Mouse (Mus musculus) heart, postnatal 4 days (tissue): Measurements from ENCODE around the gene Iqcd. TPM values are rescaled to one million over a fixed set of nuclear protein-coding genes. Genes with fewer than 3 reads are reported as not detected.
A peak's percentile ranks its signal among the peaks of the same experiment; 100 is the strongest.

ENCODE experiments used
- DNase-seq: peaks from one replicate; pipeline ENCODE4 v3.0.0; 2021
- total RNA-seq, 2 experiments: library from RNA; stranded (reverse); gene quantifications; 2 replicates each; pipeline ENCODE4 v1.2.3; 2021

The Iqcd gene
- total RNA-seq, 2 experiments from 2014 or later: not detected

DNA sequence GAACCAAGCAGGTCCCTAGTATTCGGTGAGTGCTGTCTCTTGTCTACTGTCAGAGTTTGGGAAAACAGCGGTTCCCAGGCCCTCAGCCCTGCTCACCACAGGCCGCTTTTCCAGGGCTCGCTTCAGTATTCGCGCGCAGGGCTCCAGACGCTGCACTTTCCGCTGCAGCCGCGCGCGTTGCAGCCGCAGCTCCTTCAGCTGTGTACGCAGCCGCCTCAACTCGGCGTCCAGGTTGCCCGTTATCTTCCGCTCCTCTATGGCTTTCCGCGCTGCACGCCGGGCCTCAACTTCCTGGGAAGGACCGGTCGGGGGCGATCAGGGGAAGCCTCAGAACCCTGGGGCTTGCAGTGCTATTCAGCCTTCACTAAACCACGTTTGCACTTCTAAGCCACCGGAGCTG, 42.3 kb downstream of the Iqcd start:
- no peak for DNase-seq

DNA sequence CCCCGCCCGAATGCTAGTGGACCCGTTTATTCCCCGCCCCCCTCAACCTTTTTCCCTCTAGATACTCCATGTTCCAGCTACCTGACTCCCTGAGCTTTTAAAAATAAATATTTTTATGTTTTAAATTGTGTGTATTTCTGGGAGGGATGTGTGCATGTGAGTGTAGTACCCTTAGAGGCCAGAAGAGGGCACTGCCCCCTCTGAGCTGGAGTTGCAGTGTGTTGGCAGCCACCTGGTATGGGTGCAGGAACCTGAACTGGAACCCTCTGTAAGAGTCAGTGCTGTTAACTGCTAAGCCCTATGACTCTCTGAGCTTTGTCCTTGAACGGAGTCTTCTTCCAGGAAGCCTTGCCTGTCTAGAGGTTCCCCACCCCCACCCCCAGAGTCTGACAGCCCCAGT, 43.1 kb downstream of the Iqcd start:
- DNase-seq: no peak

DNA sequence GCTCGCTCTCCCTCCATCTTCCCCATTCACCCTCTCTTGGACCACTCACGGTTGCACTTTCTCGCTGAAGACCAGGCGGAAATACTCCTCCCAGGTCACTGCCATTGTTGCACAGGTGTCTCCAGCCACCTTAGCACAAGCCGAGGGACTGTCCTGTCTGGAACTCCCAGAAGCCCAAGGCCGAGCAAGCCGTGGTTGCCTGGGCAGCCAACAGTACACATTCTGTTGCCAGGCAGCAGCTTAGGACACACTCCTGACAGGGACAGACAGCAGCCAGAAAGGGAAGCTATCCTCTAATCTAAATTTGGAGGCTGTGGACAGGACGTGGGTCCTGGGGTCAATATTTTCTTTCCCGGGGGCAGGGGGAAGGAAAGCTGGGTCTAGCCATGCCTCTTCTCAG, 45.3 kb downstream of the Iqcd start, which contains the start of gene Cfap73:
Gene Cfap73, minus strand, starts transcription at position 105 of the 400 bp plus-strand sequence.
- no peak for DNase-seq

DNA sequence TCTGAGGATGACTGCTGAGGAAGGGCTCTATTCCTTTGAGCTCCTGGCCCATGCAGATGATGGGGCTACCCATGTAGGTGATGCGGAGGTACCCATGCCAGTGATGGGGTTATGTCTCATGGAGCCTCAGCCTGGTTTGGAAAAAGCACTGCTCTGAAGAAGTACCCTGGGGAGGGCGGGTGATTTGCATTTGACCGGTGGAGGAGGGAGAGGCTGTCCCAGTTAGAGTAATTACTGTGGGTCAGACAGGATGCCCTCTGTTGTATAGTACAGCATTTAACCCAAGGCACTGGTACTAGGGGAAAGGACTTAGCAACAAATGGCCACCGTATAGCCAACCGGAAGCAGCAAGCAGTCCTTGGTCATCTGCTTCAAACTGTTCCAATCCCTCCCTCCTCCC, 46.0 kb downstream of the Iqcd start:
- DNase-seq: no peak

DNA sequence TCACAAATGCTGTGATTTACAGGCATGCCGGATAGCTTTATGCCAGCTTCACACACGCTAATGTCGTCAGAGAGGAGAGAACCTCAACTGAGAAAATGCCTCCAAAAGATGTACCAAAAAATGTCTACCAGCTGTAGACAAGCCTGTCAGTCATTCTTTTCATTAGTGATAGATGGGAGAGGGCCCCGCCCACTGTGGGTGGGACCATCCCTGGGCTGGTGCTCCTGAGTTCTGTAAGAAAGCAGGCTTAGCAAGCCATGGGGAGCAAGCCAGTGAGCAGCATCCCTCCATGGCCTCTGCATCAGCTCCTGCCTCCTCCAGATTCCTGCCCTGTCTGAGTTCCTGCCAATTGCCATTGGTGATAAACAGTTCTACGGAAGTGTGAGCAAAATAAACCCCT, 46.8 kb downstream of the Iqcd start:
- no peak for DNase-seq

DNA sequence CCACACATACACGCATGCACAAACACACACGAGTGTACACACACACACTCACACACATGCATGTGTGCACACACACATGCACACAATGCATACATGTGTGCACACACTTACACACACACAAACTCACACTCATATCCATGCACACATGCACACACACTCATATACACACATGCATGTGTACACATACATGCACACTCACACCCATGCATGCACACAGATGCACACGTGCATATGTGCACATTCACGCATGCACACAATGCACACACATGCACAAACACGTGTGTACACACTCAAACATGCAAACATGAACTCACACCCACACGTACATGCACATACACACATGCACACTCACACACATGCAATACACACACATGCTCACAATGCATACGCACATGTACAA, 51.3 kb downstream of the Iqcd start:
- DNase-seq: no peak

DNA sequence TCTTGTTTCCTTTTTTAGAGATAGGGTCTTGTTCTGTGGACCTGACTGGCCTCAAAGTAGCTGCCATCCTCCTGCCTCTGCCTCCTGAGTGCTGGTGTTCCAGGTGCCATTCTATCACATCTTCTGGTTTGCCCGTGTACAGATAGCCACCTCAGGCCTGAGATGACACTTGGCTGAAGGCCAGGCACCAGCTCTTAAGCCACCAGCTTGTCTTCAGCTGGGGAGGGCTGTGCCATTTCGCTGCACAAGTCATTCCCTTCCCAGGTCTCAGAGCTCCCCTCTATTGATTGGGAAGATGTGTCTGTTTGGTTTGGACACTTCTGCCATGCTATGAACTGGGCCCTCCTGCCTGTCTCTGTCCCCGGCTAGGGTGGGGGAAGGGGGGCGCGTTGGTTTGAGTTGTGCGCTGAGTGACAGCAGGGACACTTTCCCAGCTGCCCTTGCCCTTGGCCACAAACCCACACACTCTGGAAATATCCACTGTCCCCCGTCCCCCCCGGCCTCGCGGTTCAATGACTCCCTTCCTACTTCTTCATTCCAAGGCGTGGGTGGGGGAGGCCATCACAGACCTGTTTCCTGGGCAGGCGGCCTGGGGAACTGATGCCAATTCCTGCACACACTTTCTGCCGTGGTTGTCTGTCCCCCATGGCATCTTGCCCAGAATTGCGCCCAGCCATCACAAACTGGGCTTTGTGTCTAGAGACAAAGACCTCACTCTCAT, 54.7 kb downstream of the Iqcd start:
- DNase-seq: peak; percentile 51

DNA sequence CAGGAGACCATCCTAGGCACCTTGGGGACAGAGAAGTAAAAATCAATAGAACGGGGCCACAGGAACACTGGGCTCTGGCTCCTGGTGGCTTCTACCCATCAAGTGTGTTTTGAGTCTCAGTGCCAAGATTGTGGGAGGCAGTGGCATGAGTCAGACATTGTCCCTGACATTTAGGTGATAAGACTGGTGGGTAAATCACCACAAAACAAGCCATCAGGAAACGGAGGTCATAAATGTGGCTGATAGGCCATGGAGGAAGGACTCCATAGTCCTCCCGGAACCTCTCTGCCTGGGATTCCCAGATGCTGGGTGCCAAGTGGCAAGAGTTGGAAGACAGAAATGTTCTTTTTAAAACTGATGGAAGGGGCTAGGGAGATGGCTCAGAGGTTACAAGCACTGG, 55.4 kb downstream of the Iqcd start:
- no peak for DNase-seq

DNA sequence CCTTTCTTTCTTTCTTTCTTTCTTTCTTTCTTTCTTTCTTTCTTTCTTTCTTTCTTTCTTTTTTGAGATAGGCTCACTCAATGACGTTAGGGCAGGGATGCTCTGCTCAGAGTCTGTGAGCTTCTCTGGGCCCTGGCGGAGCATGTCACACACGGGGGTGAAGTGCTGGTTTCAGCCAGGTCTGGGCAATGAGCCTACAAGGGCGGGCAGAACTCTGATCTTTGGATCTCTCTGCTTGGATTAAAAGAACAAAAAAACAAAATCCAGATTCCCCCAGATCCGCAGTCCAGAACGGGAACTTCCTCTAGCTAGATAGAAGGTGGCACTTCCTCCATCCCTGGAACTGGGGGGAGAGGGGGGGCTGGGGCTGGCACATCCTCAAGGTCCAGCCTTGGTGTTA, 57.0 kb downstream of the Iqcd start:
- DNase-seq: no peak

DNA sequence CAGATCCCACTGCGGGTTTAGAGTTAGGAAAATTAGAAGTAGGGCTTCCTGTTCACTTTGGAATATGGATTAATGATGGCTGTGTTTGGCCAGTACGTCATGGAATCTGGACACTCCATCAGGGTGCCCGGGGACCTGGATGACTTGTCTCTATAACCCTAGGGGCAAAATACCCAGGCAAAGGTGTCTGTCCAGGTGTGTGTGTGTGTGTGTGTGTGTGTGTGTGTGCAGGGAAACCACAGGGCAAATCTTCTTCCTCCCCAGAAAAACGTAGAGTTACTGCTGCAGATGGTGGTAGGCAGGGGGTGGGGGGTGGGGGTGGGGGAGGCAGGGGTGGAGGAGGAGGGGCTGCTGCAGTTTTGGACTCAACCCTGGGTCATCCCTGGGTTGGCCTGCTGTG, 58.5 kb downstream of the Iqcd start:
- DNase-seq: no peak

DNA sequence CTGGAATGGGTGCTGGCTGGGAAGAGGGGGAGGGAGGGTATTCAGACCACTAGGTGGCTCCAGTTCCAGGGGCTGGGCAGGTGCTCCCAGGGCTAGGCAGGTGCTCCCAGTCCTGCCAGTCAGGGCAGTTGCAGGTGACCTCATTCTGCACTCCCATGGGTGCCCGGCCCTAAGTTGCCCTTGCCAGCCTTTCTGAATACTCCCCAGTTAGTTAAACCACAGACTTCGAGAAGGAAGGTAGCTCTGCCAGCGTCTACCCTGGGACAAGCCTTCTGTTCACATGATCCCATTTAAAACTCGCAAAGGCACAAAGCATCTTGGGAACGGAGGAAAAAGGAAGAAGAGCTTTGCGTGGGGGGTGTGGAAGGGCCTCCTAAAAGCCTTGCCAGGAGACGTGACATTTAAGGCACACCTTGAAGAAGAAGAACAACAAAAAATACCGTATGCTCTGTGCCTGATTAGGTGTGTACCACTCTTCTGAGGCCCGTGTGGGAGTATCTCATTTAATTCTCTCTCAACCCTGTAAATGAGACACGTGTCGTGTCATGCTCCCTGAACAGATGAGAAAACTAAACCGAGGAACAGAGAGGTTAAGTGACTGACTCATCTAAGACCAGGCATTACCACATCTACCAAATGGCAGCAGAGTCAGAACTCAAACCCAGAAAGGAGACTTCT, 59.1 kb downstream of the Iqcd start:
- DNase-seq: no peak

DNA sequence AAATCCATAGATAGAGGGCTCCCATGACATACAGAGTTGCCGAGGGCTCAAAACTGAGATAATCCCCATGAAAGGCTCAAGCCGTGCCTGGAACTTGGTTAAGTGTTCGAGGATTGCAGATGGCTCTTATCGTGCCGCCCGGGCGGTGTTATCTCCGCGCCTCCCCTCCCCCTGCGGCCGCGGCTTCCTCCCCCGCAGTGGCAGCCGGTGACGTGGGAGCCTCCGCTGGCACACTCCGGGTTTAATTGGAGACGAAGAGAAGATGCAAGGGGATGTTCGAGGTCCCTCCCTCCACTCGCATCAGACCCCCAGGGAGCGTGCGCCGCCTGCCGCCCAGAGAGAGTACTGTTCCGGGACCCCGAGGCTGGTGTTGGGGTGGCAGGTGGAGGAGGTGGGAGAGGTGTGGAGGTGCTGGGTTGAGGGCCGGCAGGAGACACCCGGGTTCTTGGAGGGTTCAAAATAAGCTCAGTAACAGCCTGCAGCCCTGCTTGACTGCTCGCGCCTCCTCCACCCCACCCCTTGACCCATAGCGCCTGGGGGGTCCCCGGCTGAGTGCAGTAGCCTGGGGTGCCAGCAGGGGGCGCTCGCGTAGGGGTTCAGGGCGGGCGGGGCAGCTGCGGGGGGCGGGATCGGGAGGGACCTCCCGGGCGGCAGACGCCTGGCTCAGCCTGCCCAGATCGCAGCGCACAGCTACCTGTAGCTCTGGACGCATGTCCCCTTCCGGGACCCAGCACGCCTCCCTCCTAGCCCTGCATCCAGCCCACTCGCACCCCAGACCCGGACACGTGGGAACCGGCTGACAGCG, 60.0 kb downstream of the Iqcd start, which contains the start of gene Rasal1:
Gene Rasal1, plus strand, starts transcription at position 244 of the 805 bp plus-strand sequence.
- peak; percentile 55 for DNase-seq

DNA sequence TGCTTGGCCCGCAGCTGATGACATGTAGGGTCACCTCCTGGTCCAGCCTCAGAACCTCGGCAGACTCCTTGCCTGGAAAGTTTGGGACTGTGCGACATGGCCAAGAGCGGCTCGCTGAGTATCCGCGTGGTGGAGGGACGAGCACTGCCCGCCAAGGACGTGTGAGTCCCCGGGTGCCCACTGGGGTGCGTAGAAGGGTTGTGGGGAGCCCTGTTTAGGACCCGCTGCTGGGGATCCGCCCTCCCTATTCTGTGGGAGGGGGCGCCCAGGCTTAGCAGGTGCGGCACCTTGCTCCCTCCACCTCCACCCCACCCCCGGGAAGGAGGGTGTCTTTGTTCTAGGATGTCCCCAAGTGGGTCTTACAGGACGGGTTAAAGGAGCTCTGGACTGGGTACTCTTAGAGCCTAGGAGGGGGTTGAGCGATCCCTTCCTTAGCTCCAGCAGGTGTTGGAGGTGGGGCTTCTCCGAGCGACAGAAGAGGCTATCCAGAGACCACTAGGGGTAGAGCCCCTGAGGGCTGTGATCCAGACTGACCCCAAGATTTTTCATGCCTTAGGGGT, 60.6 kb downstream of the Iqcd start:
- no peak for DNase-seq

DNA sequence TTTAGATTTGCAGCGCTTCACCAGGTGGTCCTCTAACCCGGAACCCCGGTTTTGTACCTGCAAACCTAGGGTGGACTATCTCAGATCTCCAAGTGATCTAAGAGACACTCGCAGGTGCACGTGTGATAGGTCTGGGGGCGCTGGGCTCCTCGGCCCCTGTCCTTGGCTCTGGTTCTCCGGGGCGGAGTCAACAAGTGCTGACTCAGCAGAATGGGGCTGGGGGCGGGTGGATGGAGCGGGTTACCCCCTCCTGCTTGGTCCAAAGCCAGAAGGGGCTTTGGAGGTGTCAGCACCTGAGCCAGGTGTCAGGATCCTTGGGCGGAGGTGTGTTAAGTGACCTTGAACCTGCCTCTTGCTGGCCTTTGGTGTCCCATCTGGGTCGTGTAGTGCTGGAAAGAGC, 61.1 kb downstream of the Iqcd start:
- DNase-seq: no peak

DNA sequence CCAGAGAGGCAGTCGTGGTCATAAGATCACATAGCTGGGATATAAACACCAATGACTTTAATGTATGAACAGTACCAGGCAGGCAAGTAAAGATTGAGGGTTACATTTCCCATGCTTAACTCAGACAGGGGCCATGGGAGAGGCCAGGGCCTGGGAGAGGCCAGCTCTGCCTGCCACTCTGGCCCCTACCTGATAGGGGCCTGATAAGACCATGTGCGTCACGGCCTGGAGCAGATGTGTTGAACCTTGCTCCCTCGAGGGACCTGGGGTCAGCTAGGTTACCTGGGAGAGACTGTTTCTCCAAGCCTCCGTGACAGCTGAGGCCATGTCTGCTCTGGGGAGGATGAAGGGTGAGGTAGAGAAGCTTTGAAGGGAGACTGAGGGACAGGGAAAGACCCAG, 62.4 kb downstream of the Iqcd start:
- DNase-seq: no peak

DNA sequence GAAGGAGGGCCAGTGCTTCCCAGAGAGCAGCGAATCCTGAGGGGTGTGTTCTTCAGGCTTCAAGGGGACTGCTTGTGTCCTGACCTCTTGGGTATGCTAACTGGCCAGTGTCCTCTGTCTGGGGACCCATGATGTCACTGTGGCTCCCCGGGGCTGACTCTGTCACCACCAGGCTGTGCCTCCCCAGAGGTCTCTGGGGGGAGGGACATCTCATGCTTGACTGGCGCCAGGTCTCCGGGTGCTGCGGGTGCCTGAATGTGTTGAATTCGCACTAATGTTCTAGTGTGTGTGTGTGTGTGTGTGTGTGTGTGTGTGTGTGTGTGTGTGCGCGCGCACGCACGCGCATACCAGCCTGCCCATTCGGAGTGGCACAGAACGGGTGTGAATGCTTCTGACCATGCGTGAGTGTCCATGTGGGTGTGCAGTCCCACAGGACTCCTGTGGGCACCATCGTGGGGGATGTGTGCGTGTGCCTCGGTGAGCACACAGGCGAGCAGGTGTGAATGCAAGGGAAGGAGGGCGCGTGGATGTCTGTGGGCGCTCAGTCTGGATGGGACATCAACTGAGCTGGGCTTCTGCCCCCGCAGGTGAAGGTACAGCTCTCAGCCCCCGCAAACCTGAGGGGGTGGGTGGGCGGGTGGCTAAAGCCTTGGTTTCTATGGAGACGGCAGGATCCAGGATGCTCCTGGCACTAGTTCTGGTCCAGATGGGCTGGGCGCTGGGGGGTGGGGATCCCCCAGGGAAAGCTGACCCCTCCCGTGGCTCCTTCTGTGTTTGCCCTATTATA, 64.3 kb downstream of the Iqcd start:
- DNase-seq: no peak

DNA sequence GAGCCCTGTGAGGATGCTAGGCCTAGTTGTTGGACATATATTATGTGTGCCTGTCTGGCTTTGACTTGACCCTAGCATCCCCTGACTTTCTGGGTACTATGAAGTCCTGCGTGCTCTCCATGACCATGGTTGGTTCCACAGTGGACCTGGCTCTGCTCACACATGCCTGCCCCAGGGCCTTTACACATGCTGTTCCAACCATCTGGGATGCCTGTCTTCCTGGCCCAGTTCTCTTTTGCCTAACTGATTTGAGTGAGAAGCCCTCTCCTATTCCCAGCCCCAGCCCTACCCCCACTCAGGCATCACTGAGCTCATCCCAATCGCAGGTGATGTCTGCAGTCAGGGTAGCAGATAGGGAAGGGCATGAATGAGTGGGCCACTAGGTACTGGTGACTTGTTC, 65.1 kb downstream of the Iqcd start:
- DNase-seq: no peak

DNA sequence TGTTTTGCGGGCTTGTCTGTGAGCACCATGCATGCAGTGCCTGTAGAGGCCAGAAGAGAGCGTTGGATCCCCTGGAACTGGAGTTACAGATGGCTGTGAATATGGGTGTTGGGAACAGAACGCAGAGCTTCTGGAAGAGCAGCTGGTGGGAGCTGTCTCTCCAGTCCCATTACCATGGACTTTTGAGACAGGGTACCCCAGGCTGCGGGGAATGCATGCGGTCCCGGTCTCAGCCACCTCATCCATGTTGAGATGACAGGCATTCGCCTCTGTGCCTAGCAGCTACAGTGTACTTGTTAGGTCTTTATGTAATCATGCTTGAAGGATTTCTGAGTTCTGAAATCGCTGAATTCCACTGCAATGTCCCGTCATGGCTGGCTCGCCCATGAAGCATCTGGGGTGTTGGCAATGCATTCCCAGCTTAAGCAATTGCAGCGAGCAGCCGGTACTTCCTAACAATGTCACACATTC, 67.5 kb downstream of the Iqcd start:
- no peak for DNase-seq
